Mouse (Mus musculus) stomach, embryonic 14.5 days (tissue): ENCODE measurements around the gene Nsmce4a. TPM values are rescaled to one million over a fixed set of nuclear protein-coding genes. Genes with fewer than 3 reads are reported as not detected.

Experiments used
- ATAC-seq: fragments of 200-750 bp; cut with Nextera tagmentation; 2 replicates; pipeline ENCODE4 v1.8.0; 2017; ENCODE audit warnings: low read depth, moderate TSS enrichment; ENCODE audit not compliant: insufficient number of reproducible peaks, insufficient read depth, low FRiP score
- H3K27ac ChIP-seq: fragments of 300-500 bp; sonication (generic); 2 replicates; pipeline ENCODE4 v1.5.1; 2014; ENCODE audit warnings: mild to moderate bottlenecking, low read length, moderate library complexity, mixed read lengths
- H3K27me3 ChIP-seq: fragments of 300-500 bp; sonication (generic); 2 replicates; pipeline ENCODE4 v1.6.1; 2014; ENCODE audit warnings: low read length, control low read depth, mixed read lengths; ENCODE audit not compliant: control insufficient read depth, insufficient read depth
- H3K36me3 ChIP-seq: fragments of 300-500 bp; sonication (generic); 2 replicates; pipeline ENCODE4 v1.6.1; 2014; ENCODE audit warnings: mild to moderate bottlenecking, control low read depth, low read length, moderate library complexity, mixed read lengths; ENCODE audit not compliant: control insufficient read depth, insufficient read depth
- H3K4me1 ChIP-seq: fragments of 300-500 bp; sonication (generic); 2 replicates; pipeline ENCODE4 v1.6.1; 2014; ENCODE audit warnings: low read length, control low read depth, mixed read lengths; ENCODE audit not compliant: control insufficient read depth, insufficient read depth
- H3K4me2 ChIP-seq: fragments of 300-500 bp; sonication (generic); replicated peaks from 2 replicates; pipeline ENCODE4 v1.6.1; 2014; ENCODE audit warnings: low read depth, low read length, control low read depth
- H3K4me3 ChIP-seq: fragments of 300-500 bp; sonication (generic); 2 replicates; pipeline ENCODE4 v1.5.1; 2014; ENCODE audit warnings: low read depth, low read length, control low read depth
- H3K9ac ChIP-seq: fragments of 300-500 bp; sonication (generic); replicated peaks from 2 replicates; pipeline ENCODE4 v1.6.1; 2014; ENCODE audit warnings: low read depth, mild to moderate bottlenecking, control low read depth, low read length, moderate library complexity, mixed read lengths
- H3K9me3 ChIP-seq: fragments of 300-500 bp; sonication (generic); 2 replicates; pipeline ENCODE4 v1.6.1; 2016; ENCODE audit warnings: low read depth, low read length, control low read depth; ENCODE audit not compliant: control insufficient read depth
- WGBS: fragments of 180-500 bp; shearing (Covaris S2); extraction: QIAGEN DNeasy Blood & Tissue Kit; methylation state at CpG from one replicate; pipeline ENCODE4 v1.1.7; 2014; 5-methylcytosine and 5-hydroxymethylcytosine counted together
- polyA plus RNA-seq: library from polyadenylated mRNA; unstranded; fragments of >200 nt; fragmentation: Nextera tagmentation; extraction: Ambion mirVana; gene quantifications from 2 replicates; pipeline ENCODE4 v1.2.1, GENCODE M21; 2014

Nsmce4a gene
- polyA plus RNA-seq, 1 experiment from 2014 or later = 173 TPM

GRCm38 (mm10) chr7:130553321-130553720 lies 19.6 kb downstream of the Nsmce4a start:
- Histone ChIP-seq H3K36me3 (no peaks in the 10 kb centered on the region), H3K27ac (no peak overlapping the region), H3K9ac (no peak overlapping the region), H3K4me3 (no peak overlapping the region), H3K4me1 (no peaks in the 10 kb centered on the region), H3K27me3 (no peaks in the 10 kb centered on the region), H3K4me2 (no peak overlapping the region), H3K9me3 (no peaks in the 10 kb centered on the region)
- WGBS = 65% methylated on average over 4 of the region's 4 CpGs
- ATAC-seq = no peak

DNA sequence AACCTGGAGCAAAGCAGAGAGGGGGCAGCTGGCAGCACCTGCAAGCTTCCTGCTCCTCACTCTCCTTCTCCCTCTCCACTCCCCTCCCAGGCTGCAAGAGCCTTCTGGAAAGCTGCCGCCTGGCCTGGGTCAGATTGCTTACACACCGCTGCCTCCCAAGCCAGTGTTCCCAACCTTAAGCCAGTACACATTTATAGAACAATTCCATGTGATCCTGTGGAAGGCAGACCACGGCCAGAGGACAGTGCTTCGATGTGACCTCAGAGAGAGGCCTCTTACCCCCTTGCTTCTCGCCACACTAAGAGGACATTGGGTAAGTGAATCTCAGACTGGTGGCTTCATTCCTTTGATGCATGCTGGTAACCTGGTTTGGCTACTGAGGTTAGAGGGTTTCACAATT lies 20.1 kb downstream of the Nsmce4a start:
- H3K27ac ChIP-seq = no peak overlapping the region
- no peak for ATAC-seq
- 56% methylated on average over 5 of the region's 5 CpGs for WGBS

DNA sequence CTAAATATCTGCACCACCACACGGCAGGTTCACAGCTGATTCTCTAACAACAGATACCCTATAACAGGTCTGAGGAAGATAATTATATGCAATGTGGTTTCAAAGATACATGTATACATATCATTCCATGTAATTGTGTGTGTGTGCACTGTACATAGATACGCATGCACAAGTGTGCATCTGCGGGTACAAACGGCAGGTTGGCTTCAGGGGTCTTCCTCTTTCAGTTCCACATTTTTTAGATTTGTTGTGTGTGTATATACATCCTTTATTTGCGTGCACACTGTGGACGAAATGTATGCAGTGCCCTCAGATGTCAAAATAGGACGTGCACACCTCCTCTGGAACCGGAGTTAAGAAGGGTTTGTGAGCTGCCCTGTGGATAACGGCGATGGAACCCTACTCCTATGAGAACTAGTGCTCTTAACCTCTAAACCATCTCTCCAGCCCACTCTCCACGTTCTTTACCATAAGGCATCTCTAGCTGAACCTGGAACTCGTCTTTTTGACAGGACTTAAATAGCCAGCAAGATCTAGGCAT lies 25.2 kb downstream of the Nsmce4a start:
- Histone ChIP-seq H3K27ac (peak overlapping the region; percentile 12; the same call in 1 of the 2 replicates), H3K4me1 (peaks cover 12% of the 10 kb centered on the region; the same call in 1 of the 2 replicates), H3K9me3 (no peaks in the 10 kb centered on the region), H3K4me3 (peak overlapping the region; percentile 65), H3K4me2 (peak overlapping the region; percentile 22; the same call in 1 of the 2 replicates), H3K36me3 (peaks cover 12% of the 10 kb centered on the region; the same call in 1 of the 2 replicates), H3K9ac (no peak overlapping the region), H3K27me3 (no peaks in the 10 kb centered on the region)
- no peak for ATAC-seq
- WGBS = 84% methylated on average over 12 of the region's 12 CpGs

More for the DNA sequence above, 20.1 kb downstream of the Nsmce4a start:
- H3K9ac ChIP-seq = no peak overlapping the region
- H3K4me2 ChIP-seq = no peak overlapping the region
- H3K4me1 ChIP-seq = no peaks in the 10 kb centered on the region
- no peak overlapping the region for H3K4me3 ChIP-seq
- no peaks in the 10 kb centered on the region for H3K27me3 ChIP-seq
- no peaks in the 10 kb centered on the region for H3K36me3 ChIP-seq
- H3K9me3 ChIP-seq = no peaks in the 10 kb centered on the region

DNA sequence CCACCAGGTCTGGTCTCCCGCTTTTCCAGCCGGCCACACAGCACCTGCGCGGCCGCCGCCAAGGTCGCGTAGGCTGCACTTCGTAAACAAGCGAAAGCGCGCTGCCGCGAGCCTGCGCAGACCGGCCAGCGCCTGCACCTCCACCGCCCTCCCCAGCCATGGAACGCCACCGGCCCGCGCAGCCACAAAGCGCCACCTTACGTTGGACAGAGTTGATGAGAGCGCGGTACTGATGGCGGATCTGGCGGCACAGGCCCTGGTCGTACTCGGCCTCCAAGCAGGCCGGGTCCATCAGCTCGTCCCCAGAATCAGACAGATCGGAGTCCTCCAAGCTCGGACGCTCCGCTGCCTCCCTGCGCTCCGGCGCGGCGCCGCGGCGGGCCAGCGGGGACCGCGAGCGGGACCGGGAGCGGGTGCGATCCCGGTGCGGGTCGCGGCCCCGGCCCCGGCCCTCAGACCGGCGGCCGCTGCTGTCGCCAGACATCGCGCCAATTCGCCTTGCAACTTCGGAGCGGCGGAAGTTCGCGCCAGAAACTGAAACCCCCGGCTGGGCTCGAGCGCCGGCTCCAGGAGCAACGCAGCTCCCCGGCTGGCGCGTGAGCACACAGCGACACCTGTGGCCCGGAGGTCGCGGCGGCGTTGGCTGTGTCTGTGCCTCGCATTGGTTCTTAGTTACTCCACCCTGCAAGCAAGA lies 26.0 kb downstream of the Nsmce4a start:
- WGBS = under 1% methylated on average over 83 of the region's 84 CpGs

GRCm38 (mm10) chr7:130546421-130546790 lies 26.5 kb downstream of the Nsmce4a start:
- H3K9me3 ChIP-seq = no peaks in the 10 kb centered on the region
- peak overlapping the region; percentile 95 for H3K4me2 ChIP-seq
- peak overlapping the region; percentile 99 for H3K27ac ChIP-seq
- H3K4me3 ChIP-seq = peak overlapping the region; percentile 65
- H3K36me3 ChIP-seq = peaks cover 22% of the 10 kb centered on the region; the same call in 1 of the 2 replicates
- ATAC-seq = no peak
- peaks cover 12% of the 10 kb centered on the region; the same call in 1 of the 2 replicates for H3K4me1 ChIP-seq
- no peaks in the 10 kb centered on the region for H3K27me3 ChIP-seq
- peak overlapping the region; percentile 63 for H3K9ac ChIP-seq
- WGBS = under 1% methylated on average over 7 of the region's 7 CpGs

More for the DNA sequence above, 26.0 kb downstream of the Nsmce4a start:
- Histone ChIP-seq H3K4me3 (peak overlapping the region; percentile 65), H3K4me2 (peak overlapping the region; percentile 95), H3K9ac (peak overlapping the region; percentile 63), H3K4me1 (peaks cover 12% of the 10 kb centered on the region; the same call in 1 of the 2 replicates), H3K27ac (peak overlapping the region; percentile 99), H3K36me3 (peaks cover 19% of the 10 kb centered on the region; the same call in 1 of the 2 replicates), H3K27me3 (no peaks in the 10 kb centered on the region), H3K9me3 (no peaks in the 10 kb centered on the region)
- ATAC-seq = peak; percentile 93

DNA sequence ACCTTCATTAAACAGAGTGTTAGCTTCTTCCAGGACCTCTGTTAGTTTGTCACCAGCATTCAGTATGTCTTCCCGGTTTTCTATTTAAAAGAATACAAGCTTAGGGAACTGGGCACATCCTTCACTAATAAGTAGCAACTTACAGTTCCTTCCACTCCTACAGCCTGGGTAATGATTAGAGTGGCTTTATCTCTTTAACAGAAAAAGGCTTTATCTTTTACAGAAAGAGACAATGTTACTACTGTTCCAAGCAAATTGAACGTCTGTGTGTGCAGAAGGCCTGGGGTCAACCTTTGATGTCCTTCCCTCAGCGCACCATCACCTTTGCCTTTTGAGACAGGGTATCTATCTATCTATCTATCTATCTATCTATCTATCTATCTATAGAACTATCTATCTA lies 27.0 kb downstream of the Nsmce4a start:
- H3K36me3 ChIP-seq = peaks cover 25% of the 10 kb centered on the region; the same call in 1 of the 2 replicates
- no peak for ATAC-seq
- peaks cover 12% of the 10 kb centered on the region; the same call in 1 of the 2 replicates for H3K4me1 ChIP-seq
- no peaks in the 10 kb centered on the region for H3K9me3 ChIP-seq
- H3K27ac ChIP-seq = peak overlapping the region; percentile 99
- H3K27me3 ChIP-seq = no peaks in the 10 kb centered on the region
- H3K9ac ChIP-seq = peak overlapping the region; percentile 63
- peak overlapping the region; percentile 95 for H3K4me2 ChIP-seq
- peak overlapping the region; percentile 65 for H3K4me3 ChIP-seq
- WGBS = 43% methylated on average over 3 of the region's 3 CpGs

DNA sequence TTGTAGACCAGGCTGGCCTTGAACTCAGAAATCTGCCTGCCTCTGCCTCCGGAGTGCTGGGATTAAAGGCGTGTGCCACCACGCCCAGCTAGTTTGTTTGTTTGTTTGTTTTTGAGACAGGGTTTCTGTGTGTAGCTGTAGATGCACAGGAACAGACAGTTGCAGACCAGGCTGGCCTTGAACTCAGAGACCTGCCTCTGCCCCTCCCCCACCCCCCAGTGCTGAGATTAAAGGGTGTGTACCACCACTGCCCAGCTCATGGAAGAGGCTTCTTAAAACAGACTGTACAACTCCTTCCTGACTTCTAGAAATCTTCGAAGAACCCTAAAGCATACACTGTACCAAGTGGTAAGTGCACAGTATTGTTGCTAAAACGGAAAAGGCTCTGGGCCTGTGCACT lies 27.5 kb downstream of the Nsmce4a start:
- no peaks in the 10 kb centered on the region for H3K9me3 ChIP-seq
- WGBS = 86% methylated on average over 5 of the region's 5 CpGs
- ATAC-seq = no peak
- H3K4me2 ChIP-seq = peak overlapping the region; percentile 95
- H3K4me3 ChIP-seq = peak overlapping the region; percentile 65
- H3K4me1 ChIP-seq = peaks cover 12% of the 10 kb centered on the region; the same call in 1 of the 2 replicates
- peaks cover 25% of the 10 kb centered on the region for H3K36me3 ChIP-seq
- no peaks in the 10 kb centered on the region for H3K27me3 ChIP-seq
- H3K27ac ChIP-seq = no peak overlapping the region; the same call in 1 of the 2 replicates
- no peak overlapping the region; the same call in 1 of the 2 replicates for H3K9ac ChIP-seq

- H3K36me3 ChIP-seq = peaks cover 46% of the 10 kb centered on the region
- no peak overlapping the region for H3K27ac ChIP-seq
- WGBS = 94% methylated on average over 4 of the region's 4 CpGs
- no peaks in the 10 kb centered on the region for H3K9me3 ChIP-seq
- H3K4me3 ChIP-seq = no peak overlapping the region
- H3K27me3 ChIP-seq = no peaks in the 10 kb centered on the region
- peaks cover 12% of the 10 kb centered on the region; the same call in 1 of the 2 replicates for H3K4me1 ChIP-seq
- H3K4me2 ChIP-seq = no peak overlapping the region
- no peak overlapping the region for H3K9ac ChIP-seq
- no peak for ATAC-seq
Measured at GRCm38 (mm10) chr7:130543181-130543580, 29.7 kb downstream of the Nsmce4a start.
